Mouse (Mus musculus) lung, postnatal 0 days (tissue): Measurements from ENCODE around the gene Ripor1.

Experiments
- CTCF ChIP-seq: IDR thresholded peaks from 2 replicates; pipeline ENCODE4 v1.5.1; 2016; ENCODE audit warnings: antibody characterized with exemption, mild to moderate bottlenecking
- EP300 ChIP-seq: IDR thresholded peaks from 2 replicates; pipeline ENCODE4 v1.6.1; 2016; ENCODE audit warnings: antibody characterized with exemption, mild to moderate bottlenecking, control low read depth

- TF ChIP-seq CTCF (no peak), EP300 (no peak)
These were observed 6.8 kb downstream of the Ripor1 start for GRCm38 (mm10) chr8:105611836-105612235.
